In the genomic region with DNA sequence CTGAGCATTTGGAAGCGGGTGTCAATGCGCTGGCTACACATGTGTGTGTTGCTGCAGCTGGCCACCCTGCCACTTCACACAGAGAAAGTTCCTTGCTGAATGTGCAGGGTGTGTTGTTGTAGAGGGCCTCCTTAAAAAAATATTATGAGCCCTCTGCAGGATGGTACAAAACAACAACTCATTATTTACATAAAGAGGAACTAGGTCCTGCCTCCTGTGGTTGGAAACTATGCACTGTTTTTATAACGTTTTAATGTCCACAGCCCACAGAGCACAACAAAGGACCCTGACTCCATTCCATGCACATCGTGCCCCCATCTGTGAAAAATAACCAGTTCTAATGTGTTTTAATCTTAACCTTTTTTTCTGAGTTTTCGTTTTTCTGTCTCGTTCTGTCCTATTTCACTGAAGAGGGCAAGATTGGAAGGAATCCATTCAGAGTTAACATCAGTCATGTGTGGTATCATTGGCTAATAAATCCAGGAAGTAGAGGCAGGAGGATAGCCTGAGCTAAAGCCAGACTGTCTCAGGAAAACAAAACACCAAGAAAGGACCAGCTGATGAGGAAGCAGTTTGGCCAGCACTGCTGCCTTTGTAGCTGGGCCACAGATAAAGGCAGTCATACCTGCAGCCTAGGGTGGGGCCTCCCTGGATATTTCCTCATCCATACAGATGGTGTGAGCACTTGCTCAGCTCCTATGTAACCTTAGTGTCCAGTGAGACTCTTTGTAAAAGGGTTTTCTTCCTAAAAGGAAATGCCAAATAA, we compare ENCODE assay signal across 17 mouse cellular contexts.
DNase-seq lines count a peak whose midpoint lies in the region; ATAC-seq and TF ChIP-seq lines count a peak whose summit lies in the region.
"Had no signal": no experiment of that assay in that cellular context is flagged by ENCODE, and none has a peak within 500 bp of the region (broad histone marks: within the 10 kb centered on the region; RNA-seq: fewer than 3 reads in every experiment).

No protein-coding gene starts in this region.

- 67% methylated on average over 6 of the region's 6 CpGs for WGBS in hindbrain, postnatal 0 days
- 75% methylated on average over 6 of the region's 6 CpGs for WGBS in hindbrain, embryonic 14.5 days
- 62% methylated on average over 6 of the region's 6 CpGs for WGBS in stomach, embryonic 16.5 days
- WGBS in stomach, postnatal 0 days = 67% methylated on average over 6 of the region's 6 CpGs
- WGBS in thymus, adult 2 months = 59% methylated on average over 6 of the region's 6 CpGs

- no peaks in the 10 kb centered on the region for H3K36me3 ChIP-seq in hindbrain, postnatal 0 days (ENCODE audit: insufficient read depth, low read length)
- no peaks in the 10 kb centered on the region for H3K36me3 ChIP-seq in hindbrain, embryonic 14.5 days (replicated peaks; ENCODE audit: control insufficient read depth, insufficient read depth)
- no peaks in the 10 kb centered on the region for H3K36me3 ChIP-seq in stomach, embryonic 16.5 days (ENCODE audit: control insufficient read depth, insufficient read depth, low read length)
- H3K36me3 ChIP-seq in stomach, postnatal 0 days (ENCODE audit: control insufficient read depth, insufficient read depth, low read length) = no peaks in the 10 kb centered on the region
- H3K36me3 ChIP-seq in splenic B cell, adult 2 months (ENCODE audit: control insufficient read depth, insufficient read depth, low read length, poor library complexity, severe bottlenecking) = no peaks in the 10 kb centered on the region
- no peaks in the 10 kb centered on the region for H3K36me3 ChIP-seq in thymus, adult 2 months (ENCODE audit: control insufficient read depth, insufficient read depth, low read length)
- H3K36me3 ChIP-seq: neural tube, embryonic 13.5 days had no signal

- no peaks in the 10 kb centered on the region for H3K27me3 ChIP-seq in hindbrain, postnatal 0 days (ENCODE audit: insufficient read depth, low read length)
- no peaks in the 10 kb centered on the region for H3K27me3 ChIP-seq in hindbrain, embryonic 14.5 days (ENCODE audit: control insufficient read depth, insufficient read depth, low read length)
- no peaks in the 10 kb centered on the region for H3K27me3 ChIP-seq in stomach, embryonic 16.5 days (ENCODE audit: control insufficient read depth, insufficient read depth, low read length)
- H3K27me3 ChIP-seq in stomach, postnatal 0 days (ENCODE audit: control insufficient read depth, insufficient read depth, low read length) = no peaks in the 10 kb centered on the region
- no peaks in the 10 kb centered on the region for H3K27me3 ChIP-seq in splenic B cell, adult 2 months (ENCODE audit: control insufficient read depth, insufficient read depth, low read length, poor library complexity, severe bottlenecking)
- no peaks in the 10 kb centered on the region for H3K27me3 ChIP-seq in thymus, adult 2 months (ENCODE audit: control insufficient read depth, insufficient read depth, low read length)

- peak; percentile 1; the same call in 1 of the 2 replicates for TF ChIP-seq CTCF in hindbrain, postnatal 0 days (IDR thresholded peaks at IDR 0.05; ENCODE audit: low read depth)
- TF ChIP-seq CTCF in stomach, postnatal 0 days (IDR thresholded peaks at IDR 0.05; ENCODE audit: low read depth) = no peak
- no peak for TF ChIP-seq CTCF in thymus, adult 2 months (IDR thresholded peaks at IDR 0.05; ENCODE audit: borderline replicate concordance, control insufficient read depth, extremely low read depth, insufficient read depth, low read length, poor library complexity)

- no peak for DNase-seq in hindbrain, postnatal 0 days (ENCODE audit: low spot score)
- DNase-seq in hindbrain, embryonic 14.5 days (ENCODE audit: low spot score) = no peak
- DNase-seq in stomach, postnatal 0 days (ENCODE audit: low spot score) = no peak
- peak; percentile 57 for DNase-seq in splenic B cell, adult 2 months (ENCODE audit: low read depth, low spot score)
- no peak for DNase-seq in adipocyte (ENCODE audit: low spot score)
- DNase-seq in thymus, adult 2 months = no peak
- DNase-seq: adrenal gland, postnatal 36 days; cerebellum, postnatal 36 days; forebrain, postnatal 0 days; heart, adult 2 months; kidney, adult 18-20 months; liver; lung, embryonic 14.5 days; retina, postnatal 1 day had no signal

- no peaks in the 10 kb centered on the region for H3K4me1 ChIP-seq in hindbrain, postnatal 0 days (ENCODE audit: insufficient read depth, low read length)
- H3K4me1 ChIP-seq in hindbrain, embryonic 14.5 days (replicated peaks; ENCODE audit: control insufficient read depth, insufficient read depth, low read length) = peaks cover 10% of the 10 kb centered on the region
- H3K4me1 ChIP-seq in stomach, embryonic 16.5 days (ENCODE audit: control insufficient read depth, insufficient read depth, low read length) = 0 out of 2 replicates have a peak, but pooled peaks cover 2% of the 10 kb centered on the region
- no peaks in the 10 kb centered on the region for H3K4me1 ChIP-seq in stomach, postnatal 0 days (replicated peaks; ENCODE audit: control insufficient read depth, insufficient read depth)
- H3K4me1 ChIP-seq in thymus, adult 2 months (replicated peaks; ENCODE audit: control insufficient read depth, insufficient read depth, low read length) = 0 out of 2 replicates have a peak, but pooled peaks cover 4% of the 10 kb centered on the region

- H3K9me3 ChIP-seq in hindbrain, postnatal 0 days (ENCODE audit: low read length) = no peaks in the 10 kb centered on the region
- no peaks in the 10 kb centered on the region for H3K9me3 ChIP-seq in hindbrain, embryonic 14.5 days (ENCODE audit: control insufficient read depth, low read length)
- no peaks in the 10 kb centered on the region for H3K9me3 ChIP-seq in stomach, embryonic 16.5 days (replicated peaks; ENCODE audit: control insufficient read depth, low read length)
- no peaks in the 10 kb centered on the region for H3K9me3 ChIP-seq in stomach, postnatal 0 days (ENCODE audit: control insufficient read depth, low read length)
- H3K9me3 ChIP-seq: neural tube, embryonic 13.5 days had no signal

- no peak overlapping the region for H3K27ac ChIP-seq in hindbrain, postnatal 0 days
- no peak overlapping the region for H3K27ac ChIP-seq in hindbrain, embryonic 14.5 days
- H3K27ac ChIP-seq in stomach, embryonic 16.5 days (ENCODE audit: low read length) = no peak overlapping the region
- H3K27ac ChIP-seq in stomach, postnatal 0 days (replicated peaks) = no peak overlapping the region
- no peak overlapping the region for H3K27ac ChIP-seq in thymus, adult 2 months (ENCODE audit: control insufficient read depth, insufficient read depth, low read length)
- H3K27ac ChIP-seq: heart, adult 2 months; neural tube, embryonic 13.5 days had no signal

- no peak overlapping the region for H3K9ac ChIP-seq in hindbrain, postnatal 0 days (replicated peaks; ENCODE audit: low read length)
- H3K9ac ChIP-seq in hindbrain, embryonic 14.5 days = no peak overlapping the region
- no peak overlapping the region for H3K9ac ChIP-seq in stomach, embryonic 16.5 days (ENCODE audit: low read length)
- no peak overlapping the region for H3K9ac ChIP-seq in stomach, postnatal 0 days (ENCODE audit: low read length)
- H3K9ac ChIP-seq: forebrain, postnatal 0 days; lung, embryonic 14.5 days; neural tube, embryonic 13.5 days had no signal

- no peak overlapping the region for H3K4me3 ChIP-seq in hindbrain, postnatal 0 days (ENCODE audit: low read length)
- H3K4me3 ChIP-seq in hindbrain, embryonic 14.5 days (replicated peaks; ENCODE audit: low read length) = no peak overlapping the region
- no peak overlapping the region for H3K4me3 ChIP-seq in stomach, embryonic 16.5 days (replicated peaks; ENCODE audit: low read length)
- no peak overlapping the region for H3K4me3 ChIP-seq in stomach, postnatal 0 days (ENCODE audit: low read depth, low read length)
- H3K4me3 ChIP-seq in thymus, adult 2 months (ENCODE audit: control insufficient read depth, insufficient read depth, low read length) = no peak overlapping the region
- H3K4me3 ChIP-seq: heart, adult 2 months; neural tube, embryonic 13.5 days had no signal

- no peak overlapping the region for H3K4me2 ChIP-seq in hindbrain, postnatal 0 days (ENCODE audit: low read depth, low read length)
- H3K4me2 ChIP-seq in hindbrain, embryonic 14.5 days (replicated peaks) = no peak overlapping the region
- H3K4me2 ChIP-seq in stomach, embryonic 16.5 days (ENCODE audit: low read depth, low read length) = no peak overlapping the region
- no peak overlapping the region for H3K4me2 ChIP-seq in stomach, postnatal 0 days (replicated peaks; ENCODE audit: low read depth)
- H3K4me2 ChIP-seq: lung, embryonic 14.5 days; neural tube, embryonic 13.5 days had no signal

- no peak for TF ChIP-seq EP300 in stomach, postnatal 0 days (optimal IDR thresholded peaks at IDR 0.05)

- no peak for TF ChIP-seq POLR2A in thymus, adult 2 months (IDR thresholded peaks at IDR 0.05; ENCODE audit: control insufficient read depth, extremely low read depth, insufficient read depth, low read length, poor library complexity)

- no peak for ATAC-seq in hindbrain, postnatal 0 days
- ATAC-seq in hindbrain, embryonic 14.5 days (ENCODE audit: low FRiP score) = no peak
- ATAC-seq in stomach, embryonic 16.5 days (ENCODE audit: insufficient read depth, low FRiP score) = peak; percentile 58; the same call in 1 of the 2 replicates
- ATAC-seq in stomach, postnatal 0 days (ENCODE audit: low FRiP score, low TSS enrichment) = no peak
- ATAC-seq in hematopoietic stem cell, adult 5-6 weeks (replicated peaks in 1 of 2; ENCODE audit: insufficient read depth in 1 of 2, low FRiP score in 2 of 2, low TSS enrichment in 1 of 2, low read depth in 1 of 2, poor library complexity in 2 of 2, severe bottlenecking in 2 of 2) = peak; percentile 91
- ATAC-seq: forebrain, postnatal 0 days had no signal

Comparison
In these comparisons a context has a peak if more than half of its experiments do, and no peak if none do; other contexts are left out.
1. ATAC-seq: peak in stomach, embryonic 16.5 days (single experiment) and hematopoietic stem cell, adult 5-6 weeks (2 of 2); none in hindbrain, postnatal 0 days (single experiment), hindbrain, embryonic 14.5 days (single experiment) and stomach, postnatal 0 days (single experiment).